Mouse (Mus musculus) stomach, embryonic 16.5 days (tissue): Measurements from ENCODE around the gene Gsg1l. TPM values are rescaled to one million over a fixed set of nuclear protein-coding genes. Genes with fewer than 3 reads are reported as not detected.

Experiments used
- ATAC-seq: fragments of 200-750 bp; cut with Nextera tagmentation; 2 replicates; pipeline ENCODE4 v1.8.0; 2017; ENCODE audit warnings: moderate number of reproducible peaks, moderate TSS enrichment; ENCODE audit not compliant: insufficient read depth, low FRiP score
- H3K27ac ChIP-seq: fragments of 300-500 bp; sonication (generic); 2 replicates; pipeline ENCODE4 v1.5.1; 2014; ENCODE audit warnings: low read length
- H3K27me3 ChIP-seq: fragments of 300-500 bp; sonication (generic); 2 replicates; pipeline ENCODE4 v1.6.1; 2014; ENCODE audit warnings: low read length, control low read depth, mixed read lengths; ENCODE audit not compliant: control insufficient read depth, insufficient read depth
- H3K36me3 ChIP-seq: fragments of 300-500 bp; sonication (generic); 2 replicates; pipeline ENCODE4 v1.6.1; 2014; ENCODE audit warnings: low read length; ENCODE audit not compliant: control insufficient read depth, insufficient read depth
- H3K4me1 ChIP-seq: fragments of 300-500 bp; sonication (generic); 2 replicates; pipeline ENCODE4 v1.6.1; 2014; ENCODE audit warnings: low read length, control low read depth, mixed read lengths; ENCODE audit not compliant: control insufficient read depth, insufficient read depth
- H3K4me2 ChIP-seq: fragments of 300-500 bp; sonication (generic); 2 replicates; pipeline ENCODE4 v1.6.1; 2014; ENCODE audit warnings: low read depth, low read length, mixed read lengths
- H3K4me3 ChIP-seq: fragments of 300-500 bp; sonication (generic); replicated peaks from 2 replicates; pipeline ENCODE4 v1.5.1; 2014; ENCODE audit warnings: mild to moderate bottlenecking, low read length
- H3K9ac ChIP-seq: fragments of 300-500 bp; sonication (generic); 2 replicates; pipeline ENCODE4 v1.6.1; 2014; ENCODE audit warnings: low read length
- H3K9me3 ChIP-seq: fragments of 300-500 bp; sonication (generic); replicated peaks from 2 replicates; pipeline ENCODE4 v1.6.1; 2016; ENCODE audit warnings: low read length, control low read depth; ENCODE audit not compliant: control insufficient read depth
- WGBS: fragments of 180-500 bp; shearing (Covaris S2); extraction: QIAGEN DNeasy Blood & Tissue Kit; methylation state at CpG from one replicate; pipeline ENCODE4 v1.1.7; 2014; 5-methylcytosine and 5-hydroxymethylcytosine counted together
- polyA plus RNA-seq: library from polyadenylated mRNA; unstranded; fragments of >200 nt; fragmentation: Nextera tagmentation; extraction: Ambion mirVana; gene quantifications from 2 replicates; pipeline ENCODE4 v1.2.1, GENCODE M21; 2015

The Gsg1l gene
- polyA plus RNA-seq, 1 experiment from 2014 or later, result 0.77 TPM

- Histone ChIP-seq H3K4me3 (no peak overlapping the region), H3K4me1 (peaks cover 16% of the 10 kb centered on the region), H3K9me3 (no peaks in the 10 kb centered on the region), H3K4me2 (no peak overlapping the region), H3K27ac (no peak overlapping the region), H3K27me3 (peaks cover 35% of the 10 kb centered on the region), H3K36me3 (no peaks in the 10 kb centered on the region), H3K9ac (no peak overlapping the region)
- 18% methylated on average over 6 of the region's 6 CpGs for WGBS
- peak; percentile 24; the same call in 1 of the 2 replicates for ATAC-seq
These were observed 4.1 kb upstream of the Gsg1l start for GRCm38 (mm10) chr7:126086321-126086741.

GRCm38 (mm10) chr7:126085154-126085553 is 2.9 kb upstream of the Gsg1l start:
- Histone ChIP-seq H3K4me2 (no peak overlapping the region), H3K9ac (no peak overlapping the region), H3K4me1 (peaks cover 16% of the 10 kb centered on the region), H3K36me3 (no peaks in the 10 kb centered on the region), H3K27ac (no peak overlapping the region), H3K4me3 (no peak overlapping the region), H3K9me3 (no peaks in the 10 kb centered on the region), H3K27me3 (peaks cover 47% of the 10 kb centered on the region)
- WGBS, result 85% methylated on average over 9 of the region's 9 CpGs
- ATAC-seq, result no peak

GRCm38 (mm10) chr7:126083980-126084348 is 1.8 kb upstream of the Gsg1l start:
- peaks cover 52% of the 10 kb centered on the region for H3K27me3 ChIP-seq
- H3K27ac ChIP-seq, result no peak overlapping the region
- H3K9ac ChIP-seq, result no peak overlapping the region
- no peak overlapping the region for H3K4me2 ChIP-seq
- WGBS, result 23% methylated on average over 4 of the region's 4 CpGs
- no peak for ATAC-seq
- no peak overlapping the region for H3K4me3 ChIP-seq
- H3K9me3 ChIP-seq, result no peaks in the 10 kb centered on the region
- no peaks in the 10 kb centered on the region for H3K36me3 ChIP-seq
- peaks cover 16% of the 10 kb centered on the region for H3K4me1 ChIP-seq

- no peaks in the 10 kb centered on the region for H3K36me3 ChIP-seq
- ATAC-seq, result no peak
- no peak overlapping the region for H3K4me3 ChIP-seq
- H3K27ac ChIP-seq, result no peak overlapping the region
- H3K9ac ChIP-seq, result no peak overlapping the region
- no peak overlapping the region for H3K4me2 ChIP-seq
- 20% methylated on average over 9 of the region's 9 CpGs for WGBS
- peaks cover 54% of the 10 kb centered on the region for H3K27me3 ChIP-seq
- peaks cover 16% of the 10 kb centered on the region for H3K4me1 ChIP-seq
- H3K9me3 ChIP-seq, result no peaks in the 10 kb centered on the region
These were observed 1.2 kb upstream of the Gsg1l start for GRCm38 (mm10) chr7:126083341-126083979.

- WGBS, result 0% methylated on average over 67 of the region's 80 CpGs
- Histone ChIP-seq H3K4me2 (peak overlapping the region; percentile 97), H3K27ac (no peak overlapping the region), H3K36me3 (no peaks in the 10 kb centered on the region), H3K9me3 (no peaks in the 10 kb centered on the region), H3K4me1 (peaks cover 16% of the 10 kb centered on the region), H3K27me3 (peaks cover 54% of the 10 kb centered on the region), H3K4me3 (peak overlapping the region; percentile 54), H3K9ac (peak overlapping the region; percentile 58)
- ATAC-seq, result no peak
These were observed 405 bp downstream of the Gsg1l start for GRCm38 (mm10) chr7:126081727-126082285.

- Histone ChIP-seq H3K9me3 (no peaks in the 10 kb centered on the region), H3K4me1 (peaks cover 9% of the 10 kb centered on the region), H3K36me3 (no peaks in the 10 kb centered on the region), H3K27ac (no peak overlapping the region), H3K27me3 (peaks cover 54% of the 10 kb centered on the region), H3K4me2 (peak overlapping the region; percentile 97), H3K4me3 (peak overlapping the region; percentile 54), H3K9ac (peak overlapping the region; percentile 58; the same call in 1 of the 2 replicates)
- 24% methylated on average over 16 of the region's 16 CpGs for WGBS
- ATAC-seq, result no peak
These were observed 1.1 kb downstream of the Gsg1l start for GRCm38 (mm10) chr7:126080949-126081654.

GRCm38 (mm10) chr7:126076935-126077334 is 5.3 kb downstream of the Gsg1l start:
- H3K4me1 ChIP-seq, result no peaks in the 10 kb centered on the region
- WGBS, result 95% methylated on average over 1 of the region's 1 CpGs
- no peaks in the 10 kb centered on the region for H3K36me3 ChIP-seq
- no peak overlapping the region for H3K4me2 ChIP-seq
- no peak for ATAC-seq
- H3K4me3 ChIP-seq, result no peak overlapping the region
- no peak overlapping the region for H3K27ac ChIP-seq
- H3K9ac ChIP-seq, result no peak overlapping the region
- H3K9me3 ChIP-seq, result no peaks in the 10 kb centered on the region
- peaks cover 26% of the 10 kb centered on the region for H3K27me3 ChIP-seq

- 61% methylated on average over 9 of the region's 9 CpGs for WGBS
- H3K9me3 ChIP-seq, result no peaks in the 10 kb centered on the region; the same call in 1 of the 2 replicates
- no peak overlapping the region for H3K27ac ChIP-seq
- no peak overlapping the region for H3K4me3 ChIP-seq
- no peak overlapping the region for H3K4me2 ChIP-seq
- H3K27me3 ChIP-seq, result peaks cover 7% of the 10 kb centered on the region; the same call in 1 of the 2 replicates
- no peak overlapping the region for H3K9ac ChIP-seq
- no peaks in the 10 kb centered on the region for H3K4me1 ChIP-seq
- ATAC-seq, result no peak
- H3K36me3 ChIP-seq, result no peaks in the 10 kb centered on the region
These were observed 7.2 kb downstream of the Gsg1l start for GRCm38 (mm10) chr7:126075058-126075457.

GRCm38 (mm10) chr7:126070321-126070720 is 11.9 kb downstream of the Gsg1l start:
- Histone ChIP-seq H3K4me1 (no peaks in the 10 kb centered on the region), H3K9ac (no peak overlapping the region), H3K4me2 (no peak overlapping the region), H3K27me3 (no peaks in the 10 kb centered on the region), H3K27ac (no peak overlapping the region), H3K4me3 (no peak overlapping the region), H3K9me3 (no peaks in the 10 kb centered on the region; the same call in 1 of the 2 replicates), H3K36me3 (no peaks in the 10 kb centered on the region)
- WGBS, result 84% methylated on average over 4 of the region's 4 CpGs
- ATAC-seq, result no peak
